Mouse (Mus musculus) forebrain, embryonic 16.5 days (tissue): ENCODE measurements around the gene Prkacb. TPM values are rescaled to one million over a fixed set of nuclear protein-coding genes. Genes with fewer than 3 reads are reported as not detected.

Source experiments
- ATAC-seq: fragments of 200-750 bp; cut with Nextera tagmentation; 2 replicates; pipeline ENCODE4 v1.8.0; 2017; ENCODE audit warnings: mild to moderate bottlenecking, moderate library complexity
- H3K27ac ChIP-seq: fragments of 300-500 bp; sonication (generic); 2 replicates; pipeline ENCODE4 v1.5.1; 2014; ENCODE audit warnings: low read length, control low read depth
- H3K27me3 ChIP-seq: fragments of 300-500 bp; sonication (generic); replicated peaks from 2 replicates; pipeline ENCODE4 v1.6.1; 2014; ENCODE audit warnings: low read length; ENCODE audit not compliant: control insufficient read depth, insufficient read depth
- H3K36me3 ChIP-seq: fragments of 300-500 bp; sonication (generic); 2 replicates; pipeline ENCODE4 v1.6.1; 2014; ENCODE audit not compliant: control insufficient read depth, insufficient read depth
- H3K4me1 ChIP-seq: fragments of 300-500 bp; sonication (generic); replicated peaks from 2 replicates; pipeline ENCODE4 v1.6.1; 2014; ENCODE audit warnings: low read length; ENCODE audit not compliant: control insufficient read depth, insufficient read depth
- H3K4me2 ChIP-seq: fragments of 300-500 bp; sonication (generic); 2 replicates; pipeline ENCODE4 v1.6.1; 2014; ENCODE audit warnings: mild to moderate bottlenecking, low read length, control low read depth
- H3K4me3 ChIP-seq: fragments of 300-500 bp; sonication (generic); replicated peaks from 2 replicates; pipeline ENCODE4 v1.5.1; 2014; ENCODE audit warnings: mild to moderate bottlenecking, low read length, control low read depth
- H3K9ac ChIP-seq: fragments of 300-500 bp; sonication (generic); replicated peaks from 2 replicates; pipeline ENCODE4 v1.6.1; 2014; ENCODE audit warnings: low read depth, low read length, control low read depth
- H3K9me3 ChIP-seq: fragments of 300-500 bp; sonication (generic); 2 replicates; pipeline ENCODE4 v1.6.1; 2016; ENCODE audit warnings: low read length; ENCODE audit not compliant: control insufficient read depth
- WGBS: fragments of 180-500 bp; shearing (Covaris S2); extraction: QIAGEN DNeasy Blood & Tissue Kit; methylation state at CpG from one replicate; pipeline ENCODE4 v1.1.7; 2014; 5-methylcytosine and 5-hydroxymethylcytosine counted together
- polyA plus RNA-seq: library from polyadenylated mRNA; unstranded; fragments of >200 nt; fragmentation: Nextera tagmentation; extraction: Ambion mirVana; gene quantifications from 2 replicates; pipeline ENCODE4 v1.2.1, GENCODE M21; 2015

Prkacb gene
- polyA plus RNA-seq, 1 experiment from 2014 or later: 195 TPM

GRCm38 (mm10) chr3:146712305-146712704, 100.5 kb downstream of the Prkacb start:
- 69% methylated on average over 7 of the region's 7 CpGs for WGBS
- Histone ChIP-seq H3K36me3 (no peaks in the 10 kb centered on the region), H3K27me3 (no peaks in the 10 kb centered on the region), H3K9me3 (no peaks in the 10 kb centered on the region), H3K9ac (no peak overlapping the region), H3K4me1 (no peaks in the 10 kb centered on the region), H3K4me3 (no peak overlapping the region), H3K27ac (no peak overlapping the region), H3K4me2 (no peak overlapping the region)
- ATAC-seq: no peak

DNA sequence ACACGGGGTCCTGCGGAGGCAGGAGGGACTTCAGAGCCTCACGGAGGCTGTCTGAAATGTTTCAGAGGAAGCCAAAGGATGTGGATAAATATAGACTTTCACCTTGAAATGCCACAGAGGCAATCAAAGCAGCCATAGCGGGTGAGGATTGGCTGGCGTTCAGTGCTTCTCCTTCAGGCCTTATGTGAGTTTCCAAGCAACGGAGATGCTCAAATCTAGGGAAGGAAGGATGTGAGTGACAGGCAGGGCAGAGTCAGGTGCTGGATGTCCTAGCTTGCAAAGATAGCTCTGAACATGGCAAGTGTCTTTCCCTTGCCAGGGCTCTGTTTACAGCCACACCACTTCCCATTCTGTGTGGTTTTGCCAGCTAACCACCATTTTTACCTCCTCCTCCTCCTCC, 101.2 kb downstream of the Prkacb start:
- H3K9ac ChIP-seq: no peak overlapping the region
- no peak overlapping the region for H3K27ac ChIP-seq
- H3K4me3 ChIP-seq: no peak overlapping the region
- no peak overlapping the region for H3K4me2 ChIP-seq
- ATAC-seq: peak; percentile 65
- 71% methylated on average over 6 of the region's 6 CpGs for WGBS
- no peaks in the 10 kb centered on the region for H3K4me1 ChIP-seq
- H3K27me3 ChIP-seq: no peaks in the 10 kb centered on the region
- H3K9me3 ChIP-seq: no peaks in the 10 kb centered on the region
- no peaks in the 10 kb centered on the region for H3K36me3 ChIP-seq

DNA sequence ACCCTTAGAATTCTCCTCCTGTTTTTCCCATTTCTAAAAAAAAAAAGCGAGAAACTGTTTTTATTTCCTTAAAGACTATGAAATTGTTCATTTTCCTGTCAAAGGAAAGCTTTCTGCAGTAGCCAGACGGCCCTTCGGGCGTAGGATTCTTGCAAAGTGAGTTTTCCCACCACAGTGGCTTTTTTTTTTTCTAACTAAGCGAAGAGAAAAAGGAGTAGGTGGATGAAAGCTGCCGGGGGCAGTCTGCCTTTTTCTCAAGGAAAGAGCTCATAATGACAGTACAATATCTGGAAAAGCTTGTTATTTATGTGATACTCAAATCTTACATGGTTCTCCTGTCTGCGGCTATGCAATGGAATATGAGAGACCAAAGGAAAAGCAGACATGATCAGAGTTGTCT, 101.7 kb downstream of the Prkacb start:
- Histone ChIP-seq H3K9ac (no peak overlapping the region), H3K4me2 (no peak overlapping the region), H3K4me3 (no peak overlapping the region), H3K36me3 (no peaks in the 10 kb centered on the region), H3K27ac (no peak overlapping the region), H3K27me3 (no peaks in the 10 kb centered on the region), H3K9me3 (no peaks in the 10 kb centered on the region), H3K4me1 (no peaks in the 10 kb centered on the region)
- ATAC-seq: no peak
- 81% methylated on average over 7 of the region's 7 CpGs for whole genome bisulfite sequencing

DNA sequence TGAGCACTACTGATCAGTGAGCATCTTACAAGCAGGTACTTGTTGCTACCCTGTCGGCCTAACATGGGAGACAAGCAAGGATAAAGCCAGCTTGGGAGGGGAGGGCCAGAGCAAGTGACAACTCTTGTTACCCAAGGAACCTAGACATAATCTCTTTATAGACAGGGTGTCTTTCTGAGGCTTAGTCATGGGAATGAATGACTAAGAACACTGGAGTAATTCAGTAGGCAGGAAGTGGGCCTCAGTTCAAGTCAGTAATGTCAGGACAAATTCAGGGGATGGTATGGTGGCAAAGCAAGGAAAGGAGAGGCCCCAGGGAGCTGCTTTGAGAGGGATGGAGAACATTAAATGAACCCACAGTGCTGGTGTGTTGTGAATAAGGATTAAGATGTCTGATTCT, 103.7 kb downstream of the Prkacb start:
- WGBS: 67% methylated on average over 1 of the region's 1 CpGs
- Histone ChIP-seq H3K9me3 (no peaks in the 10 kb centered on the region), H3K9ac (no peak overlapping the region), H3K4me3 (no peak overlapping the region), H3K27me3 (no peaks in the 10 kb centered on the region), H3K27ac (no peak overlapping the region), H3K36me3 (no peaks in the 10 kb centered on the region), H3K4me2 (no peak overlapping the region), H3K4me1 (no peaks in the 10 kb centered on the region)
- ATAC-seq: no peak

GRCm38 (mm10) chr3:146708381-146708780, 104.4 kb downstream of the Prkacb start:
- H3K27ac ChIP-seq: no peak overlapping the region
- H3K27me3 ChIP-seq: no peaks in the 10 kb centered on the region
- no peaks in the 10 kb centered on the region for H3K4me1 ChIP-seq
- H3K9ac ChIP-seq: no peak overlapping the region
- no peak for ATAC-seq
- H3K4me2 ChIP-seq: no peak overlapping the region
- H3K4me3 ChIP-seq: no peak overlapping the region
- WGBS: 82% methylated on average over 3 of the region's 3 CpGs
- no peaks in the 10 kb centered on the region for H3K9me3 ChIP-seq
- H3K36me3 ChIP-seq: no peaks in the 10 kb centered on the region

- Histone ChIP-seq H3K4me2 (no peak overlapping the region), H3K36me3 (no peaks in the 10 kb centered on the region), H3K27me3 (no peaks in the 10 kb centered on the region), H3K9me3 (no peaks in the 10 kb centered on the region), H3K27ac (no peak overlapping the region), H3K4me3 (no peak overlapping the region), H3K9ac (no peak overlapping the region), H3K4me1 (no peaks in the 10 kb centered on the region)
- 92% methylated on average over 4 of the region's 4 CpGs for WGBS
- no peak for ATAC-seq
These were observed 108.7 kb downstream of the Prkacb start for GRCm38 (mm10) chr3:146704099-146704498.

DNA sequence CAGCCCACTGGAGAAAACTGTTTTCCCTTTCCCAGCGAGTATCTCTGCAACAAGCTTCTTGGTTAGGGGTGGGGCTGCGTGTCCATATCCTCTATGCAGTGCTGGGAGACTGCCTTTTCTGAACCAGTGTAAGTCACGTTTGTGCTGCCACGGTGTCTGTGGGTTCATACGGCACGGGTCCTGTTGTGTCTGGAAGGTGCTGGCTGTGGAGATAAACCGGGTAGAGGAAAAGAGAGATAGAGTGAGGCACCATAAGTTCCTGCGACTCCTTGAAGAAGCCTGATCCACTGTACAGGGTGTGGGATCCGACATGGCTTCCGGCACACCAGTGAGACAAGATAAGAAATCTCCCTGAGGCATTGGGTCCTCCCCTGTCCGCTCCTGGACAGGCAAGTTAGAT, 112.7 kb downstream of the Prkacb start:
- H3K4me1 ChIP-seq: no peaks in the 10 kb centered on the region
- H3K27ac ChIP-seq: no peak overlapping the region
- no peak overlapping the region for H3K4me3 ChIP-seq
- no peak overlapping the region for H3K9ac ChIP-seq
- H3K4me2 ChIP-seq: no peak overlapping the region
- no peaks in the 10 kb centered on the region for H3K27me3 ChIP-seq
- WGBS: 88% methylated on average over 11 of the region's 11 CpGs
- H3K9me3 ChIP-seq: no peaks in the 10 kb centered on the region
- H3K36me3 ChIP-seq: no peaks in the 10 kb centered on the region
- ATAC-seq: no peak

- no peak overlapping the region for H3K9ac ChIP-seq
- no peak overlapping the region for H3K4me2 ChIP-seq
- H3K36me3 ChIP-seq: no peaks in the 10 kb centered on the region
- H3K4me3 ChIP-seq: no peak overlapping the region
- no peak overlapping the region for H3K27ac ChIP-seq
- 78% methylated on average over 11 of the region's 11 CpGs for WGBS
- H3K4me1 ChIP-seq: no peaks in the 10 kb centered on the region
- no peaks in the 10 kb centered on the region for H3K9me3 ChIP-seq
- no peak for ATAC-seq
- H3K27me3 ChIP-seq: no peaks in the 10 kb centered on the region
These were observed 113.8 kb downstream of the Prkacb start for GRCm38 (mm10) chr3:146698982-146699381.

- H3K9ac ChIP-seq: no peak overlapping the region
- H3K9me3 ChIP-seq: no peaks in the 10 kb centered on the region
These were observed 120.2 kb downstream of the Prkacb start for GRCm38 (mm10) chr3:146692547-146692946.

GRCm38 (mm10) chr3:146687121-146687725, 125.6 kb downstream of the Prkacb start:
- Histone ChIP-seq H3K27ac (no peak overlapping the region), H3K36me3 (no peaks in the 10 kb centered on the region), H3K4me3 (no peak overlapping the region), H3K9ac (no peak overlapping the region), H3K27me3 (0 out of 2 replicates have a peak, but pooled peaks cover 3% of the 10 kb centered on the region), H3K9me3 (no peaks in the 10 kb centered on the region), H3K4me2 (no peak overlapping the region), H3K4me1 (peaks cover 13% of the 10 kb centered on the region)
- WGBS: 73% methylated on average over 4 of the region's 4 CpGs
- no peak for ATAC-seq

More at GRCm38 (mm10) chr3:146692547-146692946, 120.2 kb downstream of the Prkacb start:
- Histone ChIP-seq H3K4me2 (no peak overlapping the region), H3K36me3 (no peaks in the 10 kb centered on the region), H3K4me3 (no peak overlapping the region), H3K4me1 (no peaks in the 10 kb centered on the region), H3K27ac (no peak overlapping the region), H3K27me3 (no peaks in the 10 kb centered on the region)
- WGBS: 83% methylated on average over 5 of the region's 5 CpGs
- ATAC-seq: no peak
